Comparison of ENCODE assay signal across 10 mouse cellular contexts in the genomic region with DNA sequence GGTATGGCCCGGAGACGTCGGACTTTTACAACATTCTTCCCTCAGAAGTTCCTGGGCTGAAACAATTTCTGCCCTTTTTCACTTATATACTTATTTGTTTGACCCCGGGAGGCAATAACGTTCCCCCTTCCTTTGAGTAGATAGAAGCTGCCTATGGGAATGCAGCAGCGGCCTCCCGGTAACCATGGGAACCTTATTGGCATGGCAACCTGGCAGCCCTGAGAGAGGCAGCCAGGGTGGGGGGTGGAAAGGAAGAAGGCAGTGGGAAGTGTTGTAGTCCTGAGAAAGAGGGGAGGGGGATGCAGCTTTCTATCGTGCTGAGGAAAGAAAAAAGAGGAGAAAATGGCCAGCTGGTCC. TPM values are rescaled to one million over a fixed set of nuclear protein-coding genes. Genes with fewer than 3 reads are reported as not detected.
DNase-seq lines count a peak whose midpoint lies in the region; ATAC-seq lines count a peak whose summit lies in the region.
"Had no signal": no experiment of that assay in that cellular context is flagged by ENCODE, and none has a peak within 500 bp of the region (broad histone marks: within the 10 kb centered on the region; RNA-seq: fewer than 3 reads in every experiment).

A gene (plus strand): TSS at position 221 of the 357 bp plus-strand sequence.

- H3K4me3 ChIP-seq in heart, embryonic 14.5 days (ENCODE audit: control insufficient read depth in 1 of 2, insufficient read depth in 1 of 2, low read depth in 1 of 2, low read length in 2 of 2) = no peak within 1 kb of the TSS
- peak within 1 kb of the TSS; percentile 26 for H3K4me3 ChIP-seq in forebrain, embryonic 11.5 days (ENCODE audit: low read depth, low read length)
- H3K4me3 ChIP-seq in midbrain, embryonic 15.5 days = peak within 1 kb of the TSS; percentile 29
- H3K4me3 ChIP-seq: liver, embryonic 13.5 days had no signal

- WGBS in heart, embryonic 14.5 days = 8% methylated on average over 8 of the region's 8 CpGs
- 1% methylated on average over 8 of the region's 8 CpGs for WGBS in forebrain, embryonic 11.5 days
- 0% methylated on average over 8 of the region's 8 CpGs for WGBS in midbrain, embryonic 15.5 days

- no peaks in the 10 kb centered on the region for H3K36me3 ChIP-seq in heart, embryonic 14.5 days (ENCODE audit: control insufficient read depth, insufficient read depth, low read length)
- H3K36me3 ChIP-seq in forebrain, embryonic 11.5 days (ENCODE audit: control insufficient read depth, insufficient read depth, low read length) = no peaks in the 10 kb centered on the region
- H3K36me3 ChIP-seq in midbrain, embryonic 15.5 days (replicated peaks) = no peaks in the 10 kb centered on the region
- H3K36me3 ChIP-seq: liver, embryonic 13.5 days had no signal

- H3K9ac ChIP-seq in heart, embryonic 14.5 days (ENCODE audit: low read length) = no peak within 1 kb of the TSS
- H3K9ac ChIP-seq in forebrain, embryonic 11.5 days (ENCODE audit: low read length) = peak within 1 kb of the TSS; percentile 63
- H3K9ac ChIP-seq in midbrain, embryonic 15.5 days = peak within 1 kb of the TSS; percentile 33
- H3K9ac ChIP-seq: liver, embryonic 13.5 days had no signal

- no peaks in the 10 kb centered on the region for H3K9me3 ChIP-seq in heart, embryonic 14.5 days (ENCODE audit: control insufficient read depth, low read length)
- H3K9me3 ChIP-seq in forebrain, embryonic 11.5 days (ENCODE audit: control insufficient read depth, low read length) = no peaks in the 10 kb centered on the region
- H3K9me3 ChIP-seq in midbrain, embryonic 15.5 days = no peaks in the 10 kb centered on the region
- H3K9me3 ChIP-seq: liver, embryonic 13.5 days had no signal

- H3K27ac ChIP-seq in heart, embryonic 14.5 days (replicated peaks in 1 of 2; ENCODE audit: control insufficient read depth in 1 of 2, insufficient read depth in 1 of 2, low read depth in 2 of 2, low read length in 2 of 2) = no peak within 1 kb of the TSS
- H3K27ac ChIP-seq in forebrain, embryonic 11.5 days (ENCODE audit: low read depth, low read length) = peak within 1 kb of the TSS; percentile 99
- H3K27ac ChIP-seq in midbrain, embryonic 15.5 days = peak within 1 kb of the TSS; percentile 92
- H3K27ac ChIP-seq: liver, embryonic 13.5 days had no signal

- DNase-seq in heart, adult 18-20 months = no peak
- no peak for DNase-seq in adrenal gland, postnatal 4 days (ENCODE audit: low spot score in 2 of 2)
- peak; percentile 93 for DNase-seq in forebrain, embryonic 11.5 days (ENCODE audit: low spot score)
- peak; percentile 87 to 90 for DNase-seq in layer of hippocampus, adult 8-10 months (ENCODE audit: low spot score in 2 of 2)
- DNase-seq in thymus, postnatal 36 days = no peak
- DNase-seq: liver, embryonic 13.5 days had no signal

- H3K4me1 ChIP-seq in heart, embryonic 14.5 days (ENCODE audit: control insufficient read depth in 2 of 2, insufficient read depth in 2 of 2, low read length in 2 of 2) = peaks cover 0 to 2% of the 10 kb centered on the region in 2 experiments; a peak in 1 of 4 replicates
- peaks cover 2% of the 10 kb centered on the region; the same call in 1 of the 2 replicates for H3K4me1 ChIP-seq in forebrain, embryonic 11.5 days (replicated peaks; ENCODE audit: control insufficient read depth, insufficient read depth, low read length)
- peaks cover 20% of the 10 kb centered on the region for H3K4me1 ChIP-seq in midbrain, embryonic 15.5 days
- H3K4me1 ChIP-seq: liver, embryonic 13.5 days had no signal

- ATAC-seq in heart, embryonic 14.5 days (ENCODE audit: insufficient number of reproducible peaks, insufficient read depth, low FRiP score, low read depth) = no peak
- ATAC-seq in forebrain, embryonic 11.5 days (replicated peaks; ENCODE audit: low FRiP score) = peak; percentile 98
- ATAC-seq in midbrain, embryonic 15.5 days (replicated peaks) = peak; percentile 99
- no peak for ATAC-seq in megakaryocyte, adult 5-6 weeks (ENCODE audit: poor library complexity, severe bottlenecking)

- H3K4me2 ChIP-seq in heart, embryonic 14.5 days (ENCODE audit: low read length) = peak within 1 kb of the TSS; percentile 19; the same call in 1 of the 2 replicates
- peak within 1 kb of the TSS; percentile 59 for H3K4me2 ChIP-seq in forebrain, embryonic 11.5 days (ENCODE audit: low read depth, low read length, severe bottlenecking)
- peak within 1 kb of the TSS; percentile 50 for H3K4me2 ChIP-seq in midbrain, embryonic 15.5 days
- H3K4me2 ChIP-seq: liver, embryonic 13.5 days had no signal

- no peaks in the 10 kb centered on the region for H3K27me3 ChIP-seq in heart, embryonic 14.5 days (ENCODE audit: control insufficient read depth, insufficient read depth, low read length)
- no peaks in the 10 kb centered on the region for H3K27me3 ChIP-seq in forebrain, embryonic 11.5 days (ENCODE audit: control insufficient read depth, insufficient read depth, low read length)
- H3K27me3 ChIP-seq in midbrain, embryonic 15.5 days (replicated peaks) = no peaks in the 10 kb centered on the region
- H3K27me3 ChIP-seq: CH12.LX; liver, embryonic 13.5 days had no signal

RNA-seq across cellular contexts. Expression of the gene that starts here (rescaled TPM):
- 0.90 and 2.0 TPM in 2 replicates for polyA plus RNA-seq in heart, embryonic 14.5 days (2014; fragmentation: Nextera tagmentation; extraction: Ambion mirVana)
- total RNA-seq in heart, adult 18-20 months (2021) = 1 to 10 TPM; 1.4 to 1.8 TPM
- total RNA-seq in adrenal gland, postnatal 4 days (2021) = 10 to 100 TPM; 12.0 to 12.8 TPM
- 341 and 350 TPM in 2 replicates for polyA plus RNA-seq in forebrain, embryonic 11.5 days (2014; fragmentation: Nextera tagmentation; extraction: Ambion mirVana)
- total RNA-seq in layer of hippocampus, adult 8-10 months (2022) = 100 to 1,000 TPM; 259 to 276 (median 263) TPM
- polyA plus RNA-seq in midbrain, embryonic 15.5 days (2015; fragmentation: Nextera tagmentation; extraction: Ambion mirVana) = 586 and 588 TPM in 2 replicates
- 0.52 TPM in 1 of 2 replicates, not detected in the other for total RNA-seq in megakaryocyte, adult 5-6 weeks (2015)
- 0.18 TPM in 1 of 2 replicates, not detected in the other for total RNA-seq in megakaryocyte, adult 5-6 weeks (2017)
- total RNA-seq: CH12.LX had no signal

Comparison
In these comparisons a context has a peak if more than half of its experiments do, and no peak if none do; other contexts are left out.
1. RNA of the gene that starts here (total RNA-seq): 259 to 276 TPM in layer of hippocampus, adult 8-10 months; 12.0 to 12.8 TPM in adrenal gland, postnatal 4 days, 1.4 to 1.8 TPM in heart, adult 18-20 months and 0.18 to 0.52 TPM in megakaryocyte, adult 5-6 weeks; every median in the first group is over 10 times any median in the second.
2. RNA of the gene that starts here (polyA plus RNA-seq): 586 to 588 TPM in midbrain, embryonic 15.5 days and 341 to 350 TPM in forebrain, embryonic 11.5 days; 0.90 to 2.0 TPM in heart, embryonic 14.5 days; every median in the first group is over 100 times any median in the second.
3. ATAC-seq: peak in forebrain, embryonic 11.5 days (single experiment) and midbrain, embryonic 15.5 days (single experiment); none in heart, embryonic 14.5 days (single experiment) and megakaryocyte, adult 5-6 weeks (single experiment).
4. H3K27ac ChIP-seq: peak in forebrain, embryonic 11.5 days (single experiment) and midbrain, embryonic 15.5 days (single experiment); none in heart, embryonic 14.5 days (0 of 2).
5. H3K4me3 ChIP-seq: peak in forebrain, embryonic 11.5 days (single experiment) and midbrain, embryonic 15.5 days (single experiment); none in heart, embryonic 14.5 days (0 of 2).
6. DNase-seq: peak in forebrain, embryonic 11.5 days (single experiment) and layer of hippocampus, adult 8-10 months (2 of 2); none in heart, adult 18-20 months (0 of 2), adrenal gland, postnatal 4 days (0 of 2) and thymus, postnatal 36 days (0 of 2).
7. Peak in every context shown above with its lines, with median percentiles within 50 percentile points of each other: H3K4me2 ChIP-seq.